Mouse (Mus musculus): Measurements from ENCODE around the gene St8sia4. TPM values are rescaled to one million over a fixed set of nuclear protein-coding genes. Genes with fewer than 3 reads are reported as not detected.

Gene St8sia4
- polyA plus RNA-seq (2015; fragmentation: Nextera tagmentation; extraction: Ambion mirVana) = 34.0 and 35.2 TPM in 2 replicates

GRCm38 (mm10) chr1:95667435-95668252, at the start of gene St8sia4:
Gene St8sia4 (minus strand): TSS chr1:95667571.
- Histone ChIP-seq H3K4me2 (replicated peaks) (peak within 1 kb of the TSS; percentile 78), H3K4me3 (replicated peaks) (peak within 1 kb of the TSS; percentile 79), H3K9ac (replicated peaks) (peak within 1 kb of the TSS; percentile 85), H3K27ac (peak within 1 kb of the TSS; percentile 87), H3K27me3 (no peaks in the 10 kb centered on the region), H3K4me1 (replicated peaks) (peaks cover 17% of the 10 kb centered on the region; the same call in 1 of the 2 replicates), H3K36me3 (no peaks in the 10 kb centered on the region), H3K9me3 (no peaks in the 10 kb centered on the region)
- WGBS = under 1% methylated on average over 52 of the region's 52 CpGs
- ATAC-seq = peak; percentile 98

DNA sequence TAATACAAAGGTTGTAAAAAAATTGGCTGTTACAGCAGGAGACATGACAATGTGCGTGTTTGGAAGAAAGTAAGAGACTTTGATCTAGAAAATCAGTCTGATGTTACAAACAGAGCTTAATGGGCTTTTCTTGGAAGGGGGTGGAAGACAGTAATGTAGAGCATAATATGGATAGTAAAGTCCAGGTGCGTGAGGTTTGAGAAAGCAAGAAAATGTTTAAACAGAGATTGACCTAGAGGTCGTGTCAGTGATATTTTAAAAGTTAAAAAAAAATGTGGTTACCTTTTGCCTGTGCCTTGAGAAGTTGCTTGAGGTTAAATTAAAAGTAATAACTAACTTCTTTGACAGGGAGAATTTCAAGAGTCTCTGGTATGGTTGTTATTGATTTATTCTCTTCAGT, 41.8 kb upstream of the St8sia4 start:
- Histone ChIP-seq H3K4me2 (replicated peaks) (no peak overlapping the region), H3K4me3 (replicated peaks) (no peak overlapping the region), H3K27ac (no peak overlapping the region), H3K9ac (replicated peaks) (no peak overlapping the region), H3K4me1 (replicated peaks) (no peaks in the 10 kb centered on the region), H3K36me3 (no peaks in the 10 kb centered on the region), H3K27me3 (no peaks in the 10 kb centered on the region), H3K9me3 (no peaks in the 10 kb centered on the region)
- ATAC-seq = no peak
- WGBS = 85% methylated on average over 3 of the region's 3 CpGs

- no peaks in the 10 kb centered on the region for H3K9me3 ChIP-seq
- H3K27ac ChIP-seq = no peak overlapping the region
- no peaks in the 10 kb centered on the region for H3K27me3 ChIP-seq
- no peak for ATAC-seq
- H3K4me2 ChIP-seq (replicated peaks) = no peak overlapping the region
- H3K4me1 ChIP-seq (replicated peaks) = no peaks in the 10 kb centered on the region
- no peak overlapping the region for H3K9ac ChIP-seq (replicated peaks)
- no peaks in the 10 kb centered on the region for H3K36me3 ChIP-seq
- H3K4me3 ChIP-seq (replicated peaks) = no peak overlapping the region
These were observed 32.5 kb upstream of the St8sia4 start for GRCm38 (mm10) chr1:95699903-95700302.

DNA sequence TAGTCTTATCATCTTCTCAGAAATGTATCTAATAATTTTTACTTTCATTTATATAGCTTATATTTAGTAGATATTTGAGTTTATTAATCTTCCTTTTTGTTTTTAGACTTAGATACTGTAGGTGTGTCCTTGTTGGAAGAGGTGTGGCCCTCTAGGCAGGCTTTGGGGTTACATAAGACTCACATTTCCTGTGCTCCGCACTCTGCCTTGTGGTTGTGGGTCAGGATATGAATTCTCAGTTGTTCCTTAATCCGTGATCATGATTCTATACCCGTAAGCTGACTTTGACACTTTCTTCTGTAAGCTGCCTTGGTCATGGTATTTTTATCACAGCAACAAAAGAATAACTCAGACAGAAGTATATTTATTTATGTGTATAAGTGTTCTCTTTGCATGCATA, 6.7 kb upstream of the St8sia4 start:
- H3K4me1 ChIP-seq (replicated peaks) = no peaks in the 10 kb centered on the region
- H3K9ac ChIP-seq (replicated peaks) = no peak overlapping the region
- WGBS = 86% methylated on average over 3 of the region's 3 CpGs
- no peaks in the 10 kb centered on the region for H3K27me3 ChIP-seq
- H3K4me2 ChIP-seq (replicated peaks) = no peak overlapping the region
- ATAC-seq = no peak
- no peaks in the 10 kb centered on the region for H3K36me3 ChIP-seq
- no peaks in the 10 kb centered on the region for H3K9me3 ChIP-seq
- H3K27ac ChIP-seq = no peak overlapping the region
- H3K4me3 ChIP-seq (replicated peaks) = no peak overlapping the region

- no peak for ATAC-seq
- Histone ChIP-seq H3K9ac (replicated peaks) (peak overlapping the region; percentile 85), H3K27me3 (no peaks in the 10 kb centered on the region), H3K4me2 (replicated peaks) (peak overlapping the region; percentile 78), H3K27ac (peak overlapping the region; percentile 87), H3K4me1 (replicated peaks) (peaks cover 17% of the 10 kb centered on the region; the same call in 1 of the 2 replicates), H3K9me3 (no peaks in the 10 kb centered on the region), H3K4me3 (replicated peaks) (peak overlapping the region; percentile 79), H3K36me3 (no peaks in the 10 kb centered on the region)
- WGBS = 1% methylated on average over 6 of the region's 6 CpGs
These were observed 958 bp upstream of the St8sia4 start for GRCm38 (mm10) chr1:95668253-95668805.

DNA sequence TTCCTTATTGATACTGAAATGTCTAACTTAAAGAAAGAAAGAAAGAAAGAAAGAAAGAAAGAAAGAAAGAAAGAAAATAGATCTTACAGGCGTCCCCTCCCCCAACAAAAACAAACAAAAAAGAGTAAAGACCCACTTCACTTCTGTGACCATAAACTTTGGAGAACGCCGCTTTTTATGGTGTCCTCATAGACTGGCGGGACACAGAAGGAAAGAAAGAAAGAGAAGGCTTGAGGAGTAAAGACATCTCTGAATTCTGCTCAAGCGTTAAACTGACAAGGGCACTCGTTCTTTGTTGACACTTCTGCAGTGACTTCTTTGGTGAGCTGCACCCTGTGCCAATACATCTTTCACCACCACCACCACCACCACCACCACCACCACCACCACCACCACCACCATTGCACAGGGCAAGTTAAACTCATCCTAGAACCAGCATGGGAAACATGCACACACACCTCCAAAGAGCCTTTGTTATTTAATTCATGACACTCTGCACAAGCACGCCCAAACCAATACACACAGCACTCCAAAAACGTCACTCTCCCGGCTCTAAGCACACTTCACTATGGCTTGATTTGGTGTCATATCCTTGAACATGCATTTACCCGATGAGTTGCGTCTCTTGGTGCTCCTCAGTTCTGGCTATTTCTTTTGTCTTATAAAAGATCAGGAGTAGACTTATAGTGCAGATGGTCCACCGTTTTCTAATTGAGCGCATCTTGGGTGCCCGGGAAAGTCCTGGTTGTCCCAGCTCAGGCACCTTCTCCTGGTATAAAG, 640 bp downstream of the St8sia4 start:
- peak overlapping the region; percentile 85 for H3K9ac ChIP-seq (replicated peaks)
- under 1% methylated on average over 14 of the region's 14 CpGs for WGBS
- peak; percentile 3; the same call in 1 of the 2 replicates for ATAC-seq
- peak overlapping the region; percentile 87 for H3K27ac ChIP-seq
- H3K4me3 ChIP-seq (replicated peaks) = peak overlapping the region; percentile 79
- no peaks in the 10 kb centered on the region for H3K9me3 ChIP-seq
- no peaks in the 10 kb centered on the region for H3K36me3 ChIP-seq
- H3K27me3 ChIP-seq = no peaks in the 10 kb centered on the region
- H3K4me1 ChIP-seq (replicated peaks) = peaks cover 17% of the 10 kb centered on the region; the same call in 1 of the 2 replicates
- H3K4me2 ChIP-seq (replicated peaks) = peak overlapping the region; percentile 78

- H3K9me3 ChIP-seq = no peaks in the 10 kb centered on the region
- H3K4me2 ChIP-seq (replicated peaks) = peak overlapping the region; percentile 78
- H3K9ac ChIP-seq (replicated peaks) = peak overlapping the region; percentile 85
- H3K4me1 ChIP-seq (replicated peaks) = peaks cover 17% of the 10 kb centered on the region; the same call in 1 of the 2 replicates
- ATAC-seq = no peak
- no peaks in the 10 kb centered on the region for H3K36me3 ChIP-seq
- no peaks in the 10 kb centered on the region for H3K27me3 ChIP-seq
- peak overlapping the region; percentile 79 for H3K4me3 ChIP-seq (replicated peaks)
- 1% methylated on average over 17 of the region's 17 CpGs for WGBS
- H3K27ac ChIP-seq = peak overlapping the region; percentile 84
These were observed 1.4 kb downstream of the St8sia4 start for GRCm38 (mm10) chr1:95665951-95666484.

DNA sequence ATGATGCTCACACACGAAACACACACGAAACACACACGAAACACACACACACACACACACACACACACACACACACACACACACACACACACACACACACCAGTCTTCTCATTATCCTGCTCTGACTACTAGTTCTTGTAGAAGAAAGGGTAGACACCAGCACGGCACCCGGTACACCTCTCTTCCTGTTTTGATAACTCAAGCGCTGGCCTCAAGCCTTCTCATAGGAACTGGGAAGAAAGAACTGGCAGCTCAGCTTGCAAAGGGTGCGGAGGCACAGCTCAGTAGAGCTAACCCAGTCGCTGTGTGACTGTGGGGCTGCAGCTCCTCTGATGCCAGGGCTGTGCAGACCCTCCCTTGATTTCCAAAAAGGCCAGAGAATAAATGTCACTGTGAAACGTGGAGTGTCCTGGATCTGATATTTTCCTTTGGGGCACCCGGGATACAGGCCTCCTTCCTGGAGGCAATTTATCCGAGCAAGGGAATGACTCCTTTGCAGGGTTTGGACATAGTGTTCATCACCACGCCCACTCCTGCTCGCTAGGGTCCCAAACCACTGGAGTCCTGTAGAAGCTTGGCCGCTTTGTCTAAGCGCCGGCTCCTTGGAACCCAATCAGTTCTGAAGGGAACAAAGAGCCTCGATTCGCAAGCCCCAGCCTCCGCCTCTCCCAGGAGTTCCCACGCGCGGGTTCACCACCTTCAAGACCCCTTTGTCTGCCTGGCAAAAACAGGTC, 2.2 kb downstream of the St8sia4 start:
- WGBS = 13% methylated on average over 22 of the region's 22 CpGs
- Histone ChIP-seq H3K27me3 (no peaks in the 10 kb centered on the region), H3K9ac (replicated peaks) (peak overlapping the region; percentile 85), H3K9me3 (no peaks in the 10 kb centered on the region), H3K4me2 (replicated peaks) (peak overlapping the region; percentile 78), H3K4me1 (replicated peaks) (peaks cover 17% of the 10 kb centered on the region; the same call in 1 of the 2 replicates), H3K27ac (peak overlapping the region; percentile 84), H3K4me3 (replicated peaks) (peak overlapping the region; percentile 79), H3K36me3 (no peaks in the 10 kb centered on the region)
- ATAC-seq = peak; percentile 61

- H3K9me3 ChIP-seq = no peaks in the 10 kb centered on the region
- H3K27me3 ChIP-seq = no peaks in the 10 kb centered on the region
- peak overlapping the region; percentile 84 for H3K27ac ChIP-seq
- H3K4me3 ChIP-seq (replicated peaks) = peak overlapping the region; percentile 79
- peak overlapping the region; percentile 85 for H3K9ac ChIP-seq (replicated peaks)
- peaks cover 17% of the 10 kb centered on the region; the same call in 1 of the 2 replicates for H3K4me1 ChIP-seq (replicated peaks)
- H3K4me2 ChIP-seq (replicated peaks) = peak overlapping the region; percentile 78
- WGBS = 19% methylated on average over 4 of the region's 4 CpGs
- no peaks in the 10 kb centered on the region for H3K36me3 ChIP-seq
- ATAC-seq = peak; percentile 32; the same call in 1 of the 2 replicates
These were observed 3.0 kb downstream of the St8sia4 start for GRCm38 (mm10) chr1:95664321-95664825.

DNA sequence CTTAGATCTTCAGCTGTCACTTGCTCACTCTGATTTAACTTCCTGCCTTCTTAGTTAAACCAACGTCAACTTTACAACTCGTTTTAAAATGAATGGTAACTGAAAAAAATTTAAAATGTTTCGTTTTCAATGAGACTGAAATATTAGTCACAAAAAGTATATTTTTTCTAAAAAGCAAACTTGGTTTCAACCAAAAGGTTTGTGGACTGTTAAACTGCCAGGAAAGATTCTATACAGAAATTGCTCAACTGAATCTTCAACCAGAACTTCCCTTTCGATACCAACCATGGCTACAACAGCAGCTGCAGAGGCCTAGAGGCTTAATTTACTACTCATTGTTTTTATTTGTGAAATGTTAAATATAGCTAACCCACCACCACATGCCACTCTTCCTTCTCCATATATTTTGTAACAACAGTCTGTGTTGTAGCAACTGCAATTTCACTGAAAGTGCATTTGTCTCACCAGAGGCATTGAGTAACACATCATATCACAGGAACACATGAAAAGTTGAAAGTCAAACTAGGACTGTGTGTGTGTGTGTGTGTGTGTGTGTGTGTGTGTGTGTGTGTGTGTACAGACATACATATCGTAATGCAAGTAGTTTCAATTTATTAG, 10.2 kb downstream of the St8sia4 start:
- Histone ChIP-seq H3K9me3 (no peaks in the 10 kb centered on the region), H3K4me3 (replicated peaks) (no peak overlapping the region), H3K9ac (replicated peaks) (no peak overlapping the region), H3K27me3 (no peaks in the 10 kb centered on the region), H3K4me1 (replicated peaks) (no peaks in the 10 kb centered on the region), H3K36me3 (peaks cover 4% of the 10 kb centered on the region; the same call in 1 of the 2 replicates), H3K4me2 (replicated peaks) (no peak overlapping the region), H3K27ac (no peak overlapping the region)
- ATAC-seq = no peak
- WGBS = 86% methylated on average over 5 of the region's 5 CpGs

DNA sequence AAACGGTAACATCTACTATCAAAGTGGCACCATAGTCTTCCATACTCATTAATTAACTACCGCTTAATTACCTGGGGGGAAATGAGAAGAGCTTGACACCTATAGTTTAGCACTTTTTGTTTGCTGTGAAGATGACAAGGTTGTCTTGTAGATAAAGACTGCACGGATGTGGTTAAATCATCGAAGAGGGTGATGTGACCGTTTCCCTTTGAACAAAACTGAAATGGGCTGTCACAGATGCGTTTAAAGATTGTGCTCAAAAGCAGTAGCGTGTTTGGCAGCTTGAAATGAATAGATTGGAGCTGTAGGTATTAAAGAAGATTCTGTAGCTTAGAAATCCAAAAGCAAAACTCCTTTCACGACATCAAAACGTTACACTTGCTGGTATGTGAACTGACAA, 11.8 kb downstream of the St8sia4 start:
- Histone ChIP-seq H3K9ac (replicated peaks) (no peak overlapping the region), H3K4me1 (replicated peaks) (no peaks in the 10 kb centered on the region), H3K9me3 (no peaks in the 10 kb centered on the region), H3K4me3 (replicated peaks) (no peak overlapping the region), H3K27me3 (no peaks in the 10 kb centered on the region), H3K36me3 (peaks cover 7% of the 10 kb centered on the region), H3K27ac (no peak overlapping the region), H3K4me2 (replicated peaks) (no peak overlapping the region)
- ATAC-seq = no peak
- 82% methylated on average over 9 of the region's 9 CpGs for WGBS

Measured in midbrain, embryonic 13.5 days (tissue).